Mouse (Mus musculus) E14TG2a.4 (cell line): Measurements from ENCODE around the gene Ntsr1.

Experiments
- CTCF ChIP-seq: conservative IDR thresholded peaks from 2 replicates; pipeline ENCODE4 v1.5.1; 2014; ENCODE audit warnings: low read length
- POU5F1 ChIP-seq: IDR thresholded peaks from 2 replicates; pipeline ENCODE4 v1.6.1; 2014; ENCODE audit warnings: low read length, borderline replicate concordance

- no peak for TF ChIP-seq CTCF
- TF ChIP-seq POU5F1 = no peak
Observed at GRCm38 (mm10) chr2:180510867-180511266, 11.1 kb downstream of the Ntsr1 start.
